Mouse (Mus musculus) cortical plate, adult 2 months (tissue): ENCODE results near the gene Zzz3. TPM values are rescaled to one million over a fixed set of nuclear protein-coding genes. Genes with fewer than 3 reads are reported as not detected.

Experiments used
- H3K27ac ChIP-seq: fragments of 200-500 bp; 2 replicates; pipeline ENCODE4 v1.5.1; 2012; ENCODE audit warnings: low read length, control low read depth, inconsistent platforms; ENCODE audit not compliant: insufficient read depth
- H3K4me1 ChIP-seq: fragments of 200-500 bp; 2 replicates; pipeline ENCODE4 v1.6.1; 2011; ENCODE audit warnings: low read length; ENCODE audit not compliant: control insufficient read depth, insufficient read depth
- H3K4me3 ChIP-seq: fragments of 200-500 bp; 2 replicates; pipeline ENCODE4 v1.5.1; 2011; ENCODE audit warnings: mild to moderate bottlenecking, low read length, control low read depth; ENCODE audit not compliant: insufficient read depth
- CTCF ChIP-seq: fragments of 200-500 bp; IDR thresholded peaks from 2 replicates; pipeline ENCODE4 v1.5.1; 2011; ENCODE audit warnings: mild to moderate bottlenecking, control low read depth, low read length; ENCODE audit not compliant: insufficient read depth; ENCODE audit errors: extremely low read depth
- POLR2A ChIP-seq: fragments of 200-500 bp; IDR thresholded peaks from 2 replicates; pipeline ENCODE4 v1.6.1; 2011; ENCODE audit warnings: mild to moderate bottlenecking, low read length, control low read depth; ENCODE audit not compliant: insufficient read depth; ENCODE audit errors: extremely low read depth
- polyA plus RNA-seq: library from polyadenylated mRNA; depleted of rRNA; stranded (reverse); fragments of >200 nt; gene quantifications from 2 replicates; pipeline ENCODE4 v1.2.3, GENCODE M21; 2012

Gene Zzz3
- polyA plus RNA-seq, 1 experiment = 22.9 TPM

- no peak for TF ChIP-seq POLR2A
- TF ChIP-seq CTCF = no peak
- H3K27ac ChIP-seq = no peak overlapping the region
- H3K4me1 ChIP-seq = peaks cover 2% of the 10 kb centered on the region; the same call in 1 of the 2 replicates
- peak overlapping the region; percentile 63; the same call in 1 of the 2 replicates for H3K4me3 ChIP-seq
These were observed 2.2 kb downstream of the Zzz3 start for GRCm38 (mm10) chr3:152397335-152397940.

DNA sequence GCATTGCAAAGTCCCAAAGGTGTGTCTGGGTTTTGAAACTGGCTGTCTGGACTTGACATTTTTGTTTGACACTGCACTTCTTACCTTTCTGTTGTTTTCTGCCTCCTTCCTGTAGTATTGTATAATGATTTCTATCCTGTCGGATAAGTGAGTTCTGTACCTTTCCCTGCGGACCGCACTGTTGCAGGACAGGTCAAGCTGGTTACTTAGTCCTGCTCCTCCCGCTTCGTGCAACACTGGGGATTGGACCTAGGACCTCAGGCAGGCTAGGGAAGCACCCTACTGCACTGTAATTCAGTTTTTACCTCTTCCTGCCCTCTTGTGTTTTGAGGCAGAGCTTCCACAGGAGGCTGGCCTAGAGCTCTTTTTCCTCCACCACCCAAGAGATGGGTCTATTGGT lies 5.2 kb downstream of the Zzz3 start:
- TF ChIP-seq POLR2A = no peak
- H3K27ac ChIP-seq = no peak overlapping the region
- H3K4me3 ChIP-seq = no peak overlapping the region
- peaks cover 8% of the 10 kb centered on the region for H3K4me1 ChIP-seq

DNA sequence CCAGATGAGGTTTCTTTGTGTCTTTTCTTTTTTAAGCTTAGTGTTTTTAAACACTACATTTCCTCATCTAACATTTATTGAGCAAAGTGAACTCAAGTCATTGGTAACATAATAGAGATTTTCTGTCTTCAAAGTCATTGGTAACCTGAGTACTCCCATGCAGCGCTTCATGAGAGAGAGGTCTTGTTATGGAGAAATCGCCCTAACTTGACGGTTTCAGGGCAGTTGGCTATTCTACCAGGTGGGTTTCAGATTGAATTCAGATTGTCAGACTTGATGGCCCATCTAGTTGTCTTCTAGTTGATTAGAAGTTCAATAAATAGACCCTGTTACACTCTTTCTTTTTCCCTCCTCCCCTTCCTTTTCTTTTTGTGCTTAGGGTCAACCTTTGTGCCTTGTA lies 5.6 kb downstream of the Zzz3 start:
- no peak overlapping the region for H3K4me3 ChIP-seq
- H3K27ac ChIP-seq = no peak overlapping the region
- TF ChIP-seq POLR2A (no peak), CTCF (no peak)
- peaks cover 10% of the 10 kb centered on the region for H3K4me1 ChIP-seq

DNA sequence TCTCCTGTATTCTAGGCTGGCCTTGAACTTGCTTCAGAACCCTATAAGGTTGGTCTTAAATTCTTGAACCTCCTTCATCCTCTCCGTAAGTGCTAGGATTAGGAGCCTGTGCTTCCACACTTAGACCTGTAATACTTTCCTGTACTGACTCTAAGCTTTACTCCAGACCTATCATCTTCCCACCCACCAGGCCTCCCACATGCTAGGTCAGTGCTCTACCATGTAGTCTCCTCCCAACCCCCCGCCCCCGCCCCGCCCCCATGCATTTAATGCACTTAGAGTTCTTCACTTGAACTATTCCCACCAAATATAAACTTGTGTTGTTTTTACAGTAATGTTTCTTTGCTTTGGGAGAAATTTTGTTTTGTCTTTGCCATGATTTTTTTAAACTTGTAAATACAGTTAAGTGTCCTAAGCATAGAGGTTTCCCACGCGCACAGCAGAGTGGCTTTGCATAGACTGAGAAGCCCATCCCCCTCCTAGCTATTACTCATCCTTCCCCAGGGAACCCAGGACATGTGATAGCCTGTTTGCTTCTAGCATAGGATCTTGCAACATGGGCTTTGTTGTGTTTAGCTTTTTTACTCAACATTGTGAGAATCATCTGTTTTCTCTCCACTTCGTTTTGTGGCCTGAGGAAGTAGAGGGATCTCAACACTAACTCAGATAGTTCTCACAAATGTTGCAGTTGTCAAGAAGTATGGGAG lies 6.8 kb downstream of the Zzz3 start:
- H3K27ac ChIP-seq = 0 out of 2 replicates have a peak overlapping the region, but pooled peaks have one; percentile 19
- H3K4me1 ChIP-seq = peaks cover 15% of the 10 kb centered on the region
- no peak overlapping the region for H3K4me3 ChIP-seq
- TF ChIP-seq POLR2A = no peak
- no peak for TF ChIP-seq CTCF

DNA sequence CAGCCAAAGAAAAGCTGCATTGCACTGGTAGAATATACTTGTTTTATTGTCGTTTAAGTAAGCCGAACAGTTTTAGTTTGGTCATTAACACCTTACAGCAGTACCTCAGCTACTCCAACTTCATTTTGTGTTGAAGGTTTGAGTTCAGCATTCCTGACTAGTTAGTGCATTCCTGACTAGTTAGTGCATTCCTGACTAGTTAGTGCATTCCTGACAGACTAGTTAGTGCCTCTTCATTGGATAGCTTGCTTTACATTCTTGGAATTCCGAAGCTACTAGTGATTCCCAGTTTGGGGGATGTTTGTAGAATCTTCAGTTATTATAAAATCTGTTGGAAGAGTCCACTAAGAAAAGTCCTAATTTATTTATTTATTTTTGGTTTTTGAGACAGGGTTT lies 7.4 kb downstream of the Zzz3 start:
- Histone ChIP-seq H3K27ac (0 out of 2 replicates have a peak overlapping the region, but pooled peaks have one; percentile 19), H3K4me1 (peaks cover 15% of the 10 kb centered on the region), H3K4me3 (no peak overlapping the region)
- TF ChIP-seq POLR2A (no peak), CTCF (no peak)

- TF ChIP-seq CTCF (no peak), POLR2A (no peak)
- H3K4me3 ChIP-seq = no peak overlapping the region
- H3K4me1 ChIP-seq = peaks cover 15% of the 10 kb centered on the region
- H3K27ac ChIP-seq = no peak overlapping the region
These were observed 8.6 kb downstream of the Zzz3 start for GRCm38 (mm10) chr3:152403827-152404226.

- H3K4me1 ChIP-seq = peaks cover 15% of the 10 kb centered on the region
- H3K4me3 ChIP-seq = no peak overlapping the region
- H3K27ac ChIP-seq = no peak overlapping the region
- TF ChIP-seq POLR2A (no peak), CTCF (no peak)
These were observed 10.1 kb downstream of the Zzz3 start for GRCm38 (mm10) chr3:152405420-152405819.

GRCm38 (mm10) chr3:152405978-152406640 lies 10.8 kb downstream of the Zzz3 start:
- no peak for TF ChIP-seq POLR2A
- H3K27ac ChIP-seq = no peak overlapping the region
- H3K4me1 ChIP-seq = peaks cover 15% of the 10 kb centered on the region
- no peak overlapping the region for H3K4me3 ChIP-seq

- H3K27ac ChIP-seq = no peak overlapping the region
- H3K4me3 ChIP-seq = no peak overlapping the region
- TF ChIP-seq CTCF (no peak), POLR2A (no peak)
- H3K4me1 ChIP-seq = peaks cover 4% of the 10 kb centered on the region
These were observed 15.8 kb downstream of the Zzz3 start for GRCm38 (mm10) chr3:152410980-152411551.
